Mouse (Mus musculus) G1E (cell line): ENCODE data around the gene Focad. TPM values are rescaled to one million over a fixed set of nuclear protein-coding genes. Genes with fewer than 3 reads are reported as not detected.

ENCODE experiments used
- ATAC-seq: 2 replicates; pipeline ENCODE4 v1.8.0; 2016; ENCODE audit warnings: mild to moderate bottlenecking; ENCODE audit not compliant: insufficient number of reproducible peaks, poor library complexity, low FRiP score, severe bottlenecking; ENCODE audit errors: extremely low read depth
- DNase-seq: peaks from one replicate; pipeline ENCODE4 v3.0.0; 2012; ENCODE audit warnings: low spot score
- H3K27me3 ChIP-seq: 2 replicates; pipeline ENCODE4 v1.6.1; 2012; ENCODE audit warnings: mild to moderate bottlenecking, low read length, inconsistent platforms; ENCODE audit not compliant: insufficient read depth
- H3K36me3 ChIP-seq: replicated peaks from 2 replicates; pipeline ENCODE3; 2012; ENCODE audit warnings: mild to moderate bottlenecking, inconsistent platforms
- H3K4me1 ChIP-seq: 2 replicates; pipeline ENCODE4 v1.6.1; 2012; ENCODE audit warnings: low read depth, low read length, inconsistent platforms, mixed read lengths; ENCODE audit not compliant: insufficient read depth
- H3K4me3 ChIP-seq: 2 replicates; pipeline ENCODE4 v1.5.1; 2012; ENCODE audit warnings: low read depth, mild to moderate bottlenecking, inconsistent platforms, low read length, moderate library complexity, mixed read lengths
- H3K9me3 ChIP-seq: replicated peaks from 2 replicates; pipeline ENCODE4 v1.6.1; 2012; ENCODE audit warnings: inconsistent platforms
- CTCF ChIP-seq: IDR thresholded peaks from 2 replicates; pipeline ENCODE4 v1.5.1; 2012; ENCODE audit warnings: low read depth, low read length, inconsistent platforms, mixed read lengths
- GATA1 ChIP-seq: IDR thresholded peaks from 2 replicates; pipeline ENCODE4 v1.6.1; 2012; ENCODE audit warnings: borderline replicate concordance, low read length, inconsistent platforms, mixed read lengths
- GATA2 ChIP-seq: IDR thresholded peaks from 2 replicates; pipeline ENCODE4 v1.6.1; 2012; ENCODE audit warnings: low read depth, low read length, inconsistent platforms, borderline replicate concordance
- POLR2AphosphoS5 ChIP-seq: IDR thresholded peaks from 2 replicates; pipeline ENCODE4 v1.6.1; 2012; ENCODE audit warnings: low read depth, low read length, inconsistent platforms; ENCODE audit not compliant: insufficient replicate concordance
- TAL1 ChIP-seq: conservative IDR thresholded peaks from 2 replicates; pipeline ENCODE4 v1.6.1; 2012; ENCODE audit warnings: low read depth, low read length, inconsistent platforms, mixed read lengths
- polyA plus RNA-seq: library from polyadenylated mRNA; stranded (reverse); fragments of >175 nt; gene quantifications from 2 replicates; pipeline ENCODE4 v1.2.3, GENCODE M21; 2012
- total RNA-seq, 2 experiments: library from RNA; stranded (forward) in 1 of 2; stranded (reverse) in 1 of 2; fragments of 200-1000 nt in 1 of 2; fragments of >200 nt in 1 of 2; fragmentation: Nextera tagmentation in 1 of 2; gene quantifications; 2 replicates each; pipeline ENCODE4 v1.2.3; 2014 to 2017

The Focad gene
- total and polyA plus RNA-seq, 3 experiments, result 5.2 to 31.6 (median 21.6) TPM

- Histone ChIP-seq H3K36me3 (peaks cover 36% of the 10 kb centered on the region), H3K4me1 (peaks cover 3% of the 10 kb centered on the region; the same call in 1 of the 2 replicates), H3K27me3 (no peaks in the 10 kb centered on the region), H3K4me3 (no peak overlapping the region), H3K9me3 (no peaks in the 10 kb centered on the region)
- DNase-seq, result no peak
- no peak for ATAC-seq
- TF ChIP-seq GATA2, result no peak
- TF ChIP-seq GATA1, result no peak
- TF ChIP-seq TAL1, result no peak
- no peak for TF ChIP-seq CTCF
- no peak for TF ChIP-seq POLR2AphosphoS5
Measured at GRCm38 (mm10) chr4:88196500-88196912, 102.1 kb downstream of the Focad start.

- Histone ChIP-seq H3K9me3 (no peaks in the 10 kb centered on the region), H3K36me3 (peaks cover 40% of the 10 kb centered on the region), H3K27me3 (no peaks in the 10 kb centered on the region), H3K4me3 (no peak overlapping the region), H3K4me1 (peaks cover 2% of the 10 kb centered on the region; the same call in 1 of the 2 replicates)
- ATAC-seq (no peak), DNase-seq (no peak)
- TF ChIP-seq GATA1 (no peak), POLR2AphosphoS5 (no peak), TAL1 (no peak), CTCF (no peak), GATA2 (no peak)
Measured at GRCm38 (mm10) chr4:88197244-88197643, 102.8 kb downstream of the Focad start.

GRCm38 (mm10) chr4:88199186-88199585, 104.8 kb downstream of the Focad start:
- no peak overlapping the region for H3K4me3 ChIP-seq
- DNase-seq (no peak), ATAC-seq (no peak)
- H3K36me3 ChIP-seq, result peaks cover 45% of the 10 kb centered on the region
- no peaks in the 10 kb centered on the region for H3K4me1 ChIP-seq
- TF ChIP-seq CTCF (no peak), TAL1 (no peak)
- no peaks in the 10 kb centered on the region for H3K9me3 ChIP-seq
- no peaks in the 10 kb centered on the region for H3K27me3 ChIP-seq

- DNase-seq (no peak), ATAC-seq (no peak)
- Histone ChIP-seq H3K36me3 (peaks cover 43% of the 10 kb centered on the region), H3K4me1 (no peaks in the 10 kb centered on the region), H3K9me3 (no peaks in the 10 kb centered on the region), H3K27me3 (no peaks in the 10 kb centered on the region), H3K4me3 (no peak overlapping the region)
- TF ChIP-seq CTCF (no peak), TAL1 (no peak), GATA1 (no peak), POLR2AphosphoS5 (no peak), GATA2 (no peak)
Measured at GRCm38 (mm10) chr4:88201047-88201446, 106.6 kb downstream of the Focad start.

- Histone ChIP-seq H3K4me3 (no peak overlapping the region), H3K9me3 (no peaks in the 10 kb centered on the region), H3K36me3 (peaks cover 18% of the 10 kb centered on the region), H3K27me3 (no peaks in the 10 kb centered on the region), H3K4me1 (peaks cover 4% of the 10 kb centered on the region; the same call in 1 of the 2 replicates)
- ATAC-seq, result no peak
- no peak for TF ChIP-seq TAL1
- no peak for TF ChIP-seq CTCF
- TF ChIP-seq POLR2AphosphoS5, result no peak
- no peak for TF ChIP-seq GATA2
- TF ChIP-seq GATA1, result no peak
- no peak for DNase-seq
Measured at GRCm38 (mm10) chr4:88208676-88209075, 114.2 kb downstream of the Focad start.

- H3K36me3 ChIP-seq, result peaks cover 20% of the 10 kb centered on the region
- no peak for ATAC-seq
- H3K4me3 ChIP-seq, result no peak overlapping the region
- no peaks in the 10 kb centered on the region for H3K9me3 ChIP-seq
- no peaks in the 10 kb centered on the region for H3K27me3 ChIP-seq
- no peak for DNase-seq
- H3K4me1 ChIP-seq, result peaks cover 4% of the 10 kb centered on the region; the same call in 1 of the 2 replicates
- TF ChIP-seq TAL1 (no peak), GATA1 (no peak), POLR2AphosphoS5 (no peak), CTCF (no peak), GATA2 (no peak)
Measured at GRCm38 (mm10) chr4:88209351-88209814, 115.0 kb downstream of the Focad start.
